Mouse (Mus musculus): ENCODE measurements at regions not wholly inside any gene's neighbourhood (a gene's known extent, or its start where the extent isn't known, plus 50 kb on each side); places are given as distances from the start of the nearest gene placed in this dataset.

DNA sequence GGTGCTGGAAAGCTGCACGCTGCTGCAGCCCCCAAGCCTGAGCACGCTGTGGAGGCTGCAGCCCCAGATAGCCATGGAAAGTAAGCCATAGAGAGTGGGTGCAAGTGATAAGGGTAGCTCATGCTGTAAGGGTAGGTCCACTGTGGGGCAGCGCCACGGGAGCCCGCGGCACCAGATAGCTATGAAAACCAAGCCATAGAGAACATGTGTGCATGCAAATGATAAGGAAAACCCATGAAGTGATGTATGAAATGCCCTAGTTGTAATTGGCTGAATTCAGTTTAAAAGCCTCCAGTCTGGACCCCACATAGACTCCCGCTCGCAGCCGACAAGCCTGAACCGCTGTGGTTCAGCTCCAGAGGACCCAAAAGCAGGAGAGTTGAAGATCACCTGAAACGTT is 58.8 kb upstream of the L3mbtl3 start:
- no peak for DNase-seq (ENCODE audit: low spot score in 2 of 2)

GRCm38 (mm10) chr10:26440720-26441119 is 64.9 kb upstream of the L3mbtl3 start:
- no peak for DNase-seq (ENCODE audit: low spot score in 2 of 2)

GRCm38 (mm10) chr10:26484311-26484710 is 108.5 kb upstream of the L3mbtl3 start:
- DNase-seq (ENCODE audit: low spot score in 2 of 2) = no peak

- no peak for DNase-seq (ENCODE audit: low spot score in 2 of 2)
These were observed 115.6 kb upstream of the L3mbtl3 start for GRCm38 (mm10) chr10:26491351-26491750.

DNA sequence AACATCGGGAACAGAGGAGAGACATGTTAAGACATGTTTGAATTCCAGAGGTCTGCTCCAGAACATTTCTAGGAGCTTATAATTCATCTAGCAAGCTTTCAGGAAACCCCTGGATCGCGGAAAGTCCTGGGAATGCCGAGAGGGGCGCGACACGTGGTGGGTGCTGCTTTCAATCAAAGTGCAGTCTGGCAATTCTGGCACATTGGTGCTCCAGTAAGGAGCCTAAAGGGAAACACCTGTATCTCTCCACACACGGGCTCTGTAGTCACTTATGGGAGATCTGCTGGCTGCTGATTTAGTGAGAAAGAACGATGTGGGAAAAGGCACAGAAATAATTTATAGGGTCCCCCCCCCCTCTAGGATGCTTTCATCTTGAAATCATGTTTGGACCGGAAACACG is 116.4 kb upstream of the L3mbtl3 start:
- DNase-seq (ENCODE audit: low spot score in 2 of 2) = no peak

- DNase-seq (ENCODE audit: low spot score in 2 of 2) = no peak
These were observed 117.2 kb upstream of the L3mbtl3 start for GRCm38 (mm10) chr10:26492856-26493484.

DNA sequence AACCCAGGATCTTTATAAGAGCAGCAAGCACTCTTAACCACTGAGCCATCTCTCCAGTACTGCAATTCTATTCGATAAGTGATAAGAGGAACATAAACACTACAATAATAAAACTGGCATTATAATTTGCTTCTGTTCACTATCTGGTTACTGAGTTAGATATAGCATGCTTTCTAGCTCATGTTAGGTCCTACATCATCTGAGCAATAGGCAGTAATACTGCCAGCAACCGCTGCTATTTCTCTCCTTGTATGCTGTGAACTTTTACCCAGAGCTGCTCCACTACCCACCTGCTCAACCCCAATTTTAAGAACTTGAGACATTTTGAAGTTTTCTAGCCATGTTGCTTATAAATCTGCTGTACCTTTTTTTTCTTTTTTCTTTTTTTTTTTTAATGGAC is 118.0 kb upstream of the L3mbtl3 start:
- no peak for DNase-seq (ENCODE audit: low spot score in 2 of 2)

DNA sequence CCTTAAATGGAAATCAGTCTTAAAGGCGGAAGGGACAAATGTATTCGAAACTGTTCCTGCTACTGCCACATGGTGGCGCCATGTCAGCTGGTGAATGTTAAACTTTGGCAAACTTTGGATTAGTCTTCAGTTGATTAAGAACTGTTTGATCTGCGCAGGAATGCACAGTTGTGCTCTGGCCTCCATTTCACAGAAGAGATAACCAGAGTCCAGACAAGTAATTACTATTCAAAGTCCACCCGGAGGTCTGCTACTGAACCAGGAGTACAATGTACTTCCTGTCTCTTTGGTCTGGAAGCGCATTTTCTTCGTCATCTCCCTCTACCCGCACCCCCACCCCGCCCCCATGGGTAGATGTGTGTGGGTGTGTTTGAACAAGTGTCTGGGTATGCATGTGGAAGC is 118.6 kb upstream of the L3mbtl3 start:
- DNase-seq (ENCODE audit: low spot score in 2 of 2) = peak in 1 of 2 experiments; percentile 26

GRCm38 (mm10) chr10:26500265-26500935 is 124.6 kb upstream of the L3mbtl3 start:
- DNase-seq (ENCODE audit: low spot score in 2 of 2) = no peak

- no peak for DNase-seq (ENCODE audit: low spot score in 2 of 2)
These were observed 145.1 kb upstream of the L3mbtl3 start for GRCm38 (mm10) chr10:26520879-26521278.

- no peak for DNase-seq (ENCODE audit: low spot score in 2 of 2)
These were observed 150.2 kb upstream of the L3mbtl3 start for GRCm38 (mm10) chr10:26525848-26526546.

DNA sequence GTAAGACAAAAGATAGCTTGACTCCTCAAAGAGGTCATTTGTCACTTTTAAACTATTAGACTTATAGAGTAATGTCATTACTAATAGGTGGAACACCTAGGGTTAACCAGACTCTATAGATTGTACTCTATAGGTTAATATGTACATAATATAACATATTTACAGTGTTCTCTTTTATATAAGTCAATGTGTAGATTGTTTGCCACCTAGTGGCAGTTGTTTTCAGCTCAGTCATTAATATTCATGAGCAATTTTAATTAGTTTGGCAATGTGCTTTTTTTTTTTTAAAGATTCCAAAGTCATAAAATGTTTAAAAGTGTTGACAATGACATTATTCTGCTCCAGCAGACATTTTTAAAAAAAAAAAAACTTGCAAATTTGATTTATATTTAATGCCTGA is 164.4 kb upstream of the L3mbtl3 start:
- DNase-seq (ENCODE audit: low spot score in 2 of 2) = no peak

DNA sequence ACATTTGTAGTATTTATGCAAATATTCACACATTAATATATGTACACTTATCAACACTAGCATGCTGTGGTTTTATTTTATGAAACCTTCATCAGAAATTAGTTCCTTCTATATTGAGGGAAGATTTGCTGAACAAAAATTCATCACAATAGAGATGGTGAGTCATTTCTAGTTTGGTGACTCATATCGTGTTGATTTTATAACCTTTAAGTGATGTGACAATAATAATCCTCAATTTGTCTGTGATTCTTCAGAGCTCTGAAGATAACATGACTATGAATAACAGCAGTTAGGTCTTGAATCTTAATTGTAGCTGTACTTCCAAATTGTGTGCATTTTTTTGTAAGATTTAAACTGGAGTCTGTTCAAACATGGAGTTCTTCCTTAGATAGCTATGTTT is 168.3 kb upstream of the L3mbtl3 start:
- DNase-seq (ENCODE audit: low spot score in 2 of 2) = no peak

GRCm38 (mm10) chr10:26544796-26545195 is 169.0 kb upstream of the L3mbtl3 start:
- no peak for DNase-seq (ENCODE audit: low spot score in 2 of 2)

- DNase-seq (ENCODE audit: low spot score in 2 of 2) = no peak
These were observed 180.5 kb upstream of the L3mbtl3 start for GRCm38 (mm10) chr10:26556246-26556645.

DNA sequence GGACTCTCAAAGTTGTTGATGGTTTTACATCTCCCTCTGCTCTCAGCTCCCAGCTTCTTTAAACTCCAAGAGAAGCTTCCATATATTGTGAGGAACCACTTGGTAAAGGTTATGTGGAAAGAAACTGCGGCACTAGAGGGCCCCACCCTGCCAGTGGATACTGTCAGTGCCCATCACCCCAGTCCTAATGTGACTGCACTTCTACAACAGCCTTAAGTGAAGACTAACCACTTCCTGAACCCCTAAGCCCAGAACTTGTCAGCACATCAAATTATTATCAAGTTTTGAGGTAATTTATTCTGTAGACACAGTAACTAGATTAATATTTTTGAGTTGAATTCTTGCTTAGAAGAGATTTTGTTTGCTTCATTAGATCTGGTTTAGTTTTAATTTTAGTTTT is 182.3 kb upstream of the L3mbtl3 start:
- DNase-seq (ENCODE audit: low spot score in 2 of 2) = no peak

- no peak for DNase-seq (ENCODE audit: low spot score in 2 of 2)
These were observed 183.6 kb upstream of the L3mbtl3 start for GRCm38 (mm10) chr10:26559323-26559722.

DNA sequence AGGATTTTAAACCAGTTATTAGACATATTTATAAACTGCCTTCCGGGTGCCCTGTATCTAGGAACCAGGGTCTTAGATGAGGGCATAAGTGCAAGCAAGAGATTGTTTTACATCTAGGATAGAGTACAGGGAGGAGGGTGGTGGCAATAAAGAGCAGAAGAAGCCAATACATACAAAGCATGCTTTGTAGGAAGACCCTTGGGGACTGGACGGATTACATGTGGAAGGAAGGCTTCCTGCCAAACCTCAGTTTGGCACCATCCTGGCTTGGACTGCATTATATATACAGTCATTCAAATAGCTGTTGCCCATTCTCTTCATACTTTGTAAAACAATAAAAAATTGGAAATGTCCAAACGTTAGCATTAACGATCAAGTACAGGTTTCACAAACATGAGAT is 184.7 kb upstream of the L3mbtl3 start:
- no peak for DNase-seq (ENCODE audit: low spot score in 2 of 2)

GRCm38 (mm10) chr10:26564462-26564861 is 188.7 kb upstream of the L3mbtl3 start:
- DNase-seq (ENCODE audit: low spot score in 2 of 2) = no peak

GRCm38 (mm10) chr10:26567613-26568012 is 185.6 kb upstream of the Arhgap18 start:
- DNase-seq (ENCODE audit: low spot score in 2 of 2) = no peak

DNA sequence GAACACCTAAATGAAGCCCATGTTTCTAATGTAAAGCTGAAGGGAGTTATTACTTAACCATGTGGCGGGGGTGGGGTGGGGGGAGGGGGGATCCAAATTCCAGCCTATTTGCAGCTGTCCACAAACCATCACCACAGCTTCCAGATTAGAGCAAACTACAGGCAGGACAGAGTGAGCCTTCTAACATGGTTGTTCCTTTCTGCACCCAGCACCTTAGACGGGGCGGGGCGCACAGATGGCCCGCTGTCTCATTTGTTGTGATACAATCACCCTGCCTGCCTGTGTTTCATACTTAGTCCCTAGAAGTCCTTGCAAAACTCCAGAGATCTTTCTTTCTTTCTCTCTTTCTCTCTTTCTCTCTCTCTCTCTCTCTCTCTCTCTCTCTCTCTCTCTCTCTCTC is 182.8 kb upstream of the Arhgap18 start:
- DNase-seq (ENCODE audit: low spot score in 2 of 2) = no peak

DNA sequence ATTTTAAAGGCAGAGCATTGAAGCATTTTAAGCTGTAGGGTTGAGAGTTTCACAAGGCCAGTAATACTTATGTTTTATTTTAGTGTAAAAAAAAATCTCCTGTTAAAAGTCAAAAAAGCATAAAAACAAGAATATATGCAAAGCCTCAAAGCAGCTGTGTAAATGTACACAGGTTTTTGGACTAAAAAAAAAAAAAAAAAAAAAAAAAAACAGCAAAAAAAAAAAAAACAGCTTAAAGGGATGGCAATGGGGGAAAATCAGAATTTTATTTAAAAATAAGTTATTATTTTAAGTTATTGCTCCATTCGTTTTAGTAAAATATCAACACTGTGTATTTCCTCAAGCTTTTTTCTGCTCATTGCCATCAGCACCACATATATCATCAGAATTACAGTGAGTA is 181.8 kb upstream of the Arhgap18 start:
- DNase-seq (ENCODE audit: low spot score in 2 of 2) = no peak

GRCm38 (mm10) chr10:26576153-26576552 is 177.1 kb upstream of the Arhgap18 start:
- DNase-seq (ENCODE audit: low spot score in 2 of 2) = no peak
